Mouse (Mus musculus): ENCODE results near the gene Mapk12. TPM values are rescaled to one million over a fixed set of nuclear protein-coding genes. Genes with fewer than 3 reads are reported as not detected.

The Mapk12 gene
- polyA plus RNA-seq, 1 experiment from 2014 or later: 13.5 TPM

DNA sequence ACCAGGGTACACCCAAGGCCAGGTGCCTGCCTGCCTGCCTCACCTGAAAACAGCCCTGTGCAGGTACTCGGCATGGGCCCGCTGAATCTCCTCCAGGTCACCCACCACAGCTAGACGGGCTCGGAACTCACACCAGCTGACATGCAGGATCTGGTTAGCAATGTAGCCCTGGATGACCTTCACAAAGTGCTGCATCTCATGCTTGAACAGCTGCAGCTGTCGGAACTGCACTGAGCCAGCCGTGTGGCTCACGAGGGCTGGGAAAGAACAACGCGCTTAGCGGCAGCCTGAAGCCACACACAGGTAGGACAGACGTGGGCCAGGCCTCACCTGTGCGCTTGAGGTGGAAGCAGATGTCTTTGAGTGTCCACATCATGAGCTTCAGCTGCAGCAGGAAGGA lies 39.7 kb downstream of the Mapk12 start:
- H3K4me3 ChIP-seq (replicated peaks; ENCODE audit: low read depth, low read length): no peak overlapping the region
- H3K9ac ChIP-seq (ENCODE audit: low read depth, low read length): no peak overlapping the region
- DNase-seq (ENCODE audit: low spot score) (no peak), ATAC-seq (replicated peaks; ENCODE audit: low FRiP score, low read depth) (no peak; the same call in 1 of the 2 replicates)
- H3K27me3 ChIP-seq (ENCODE audit: insufficient read depth, low read length): no peaks in the 10 kb centered on the region
- H3K27ac ChIP-seq: no peak overlapping the region
- TF ChIP-seq CTCF (IDR thresholded peaks at IDR 0.05; ENCODE audit: low read depth): no peak
- H3K4me2 ChIP-seq (ENCODE audit: low read length): no peak overlapping the region
- no peaks in the 10 kb centered on the region for H3K9me3 ChIP-seq (replicated peaks; ENCODE audit: low read length)
- WGBS: 81% methylated on average over 12 of the region's 12 CpGs
- H3K4me1 ChIP-seq (replicated peaks; ENCODE audit: insufficient read depth, low read length): no peaks in the 10 kb centered on the region
- peaks cover 87% of the 10 kb centered on the region for H3K36me3 ChIP-seq (ENCODE audit: insufficient read depth, low read length)

DNA sequence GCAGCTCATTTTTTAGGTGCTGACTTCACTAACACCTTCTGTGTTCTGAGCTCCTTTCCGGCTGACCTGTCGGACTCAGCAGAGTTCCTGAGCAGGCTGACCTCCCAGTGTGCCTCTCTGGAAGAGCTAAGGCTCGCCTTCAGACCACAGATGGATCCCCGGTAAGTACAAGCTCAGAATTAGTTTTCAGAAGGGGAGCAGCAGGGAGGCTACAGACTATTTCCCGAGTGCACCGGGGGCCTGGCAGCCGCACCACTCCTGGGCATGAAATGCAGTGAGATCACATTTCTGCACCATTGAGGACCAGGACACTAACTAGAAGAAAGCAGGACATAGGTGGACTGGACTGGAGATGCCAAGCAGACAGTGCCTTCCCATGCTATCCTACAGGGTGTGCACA lies 41.9 kb downstream of the Mapk12 start:
- WGBS: 86% methylated on average over 7 of the region's 7 CpGs
- no peaks in the 10 kb centered on the region for H3K27me3 ChIP-seq (ENCODE audit: insufficient read depth, low read length)
- ATAC-seq (replicated peaks; ENCODE audit: low FRiP score, low read depth): no peak

DNA sequence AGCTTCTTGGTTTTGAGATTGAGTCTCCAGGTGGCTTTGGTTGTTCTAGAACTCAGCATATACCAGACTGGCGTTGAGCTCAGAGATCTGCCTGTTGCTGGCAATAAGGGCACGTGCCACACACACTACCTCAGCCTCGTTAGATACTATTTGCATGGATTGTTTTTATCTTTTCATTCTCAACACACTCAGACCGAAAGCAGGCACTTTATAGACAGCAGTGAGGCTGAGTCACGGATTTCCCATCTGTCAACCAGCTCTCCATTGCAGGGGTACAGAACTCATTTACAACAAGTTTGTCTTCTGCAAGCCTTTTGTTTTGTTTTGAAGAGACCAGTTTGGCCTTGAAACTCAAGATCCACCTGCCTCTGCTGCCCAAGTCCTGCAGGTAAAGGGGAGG lies 43.1 kb downstream of the Mapk12 start:
- no peak for TF ChIP-seq CTCF (IDR thresholded peaks at IDR 0.05; ENCODE audit: low read depth)
- Histone ChIP-seq H3K9ac (ENCODE audit: low read depth, low read length) (no peak overlapping the region), H3K27me3 (ENCODE audit: insufficient read depth, low read length) (no peaks in the 10 kb centered on the region), H3K36me3 (ENCODE audit: insufficient read depth, low read length) (peaks cover 89% of the 10 kb centered on the region), H3K4me2 (ENCODE audit: low read length) (no peak overlapping the region), H3K4me1 (replicated peaks; ENCODE audit: insufficient read depth, low read length) (no peaks in the 10 kb centered on the region), H3K9me3 (replicated peaks; ENCODE audit: low read length) (no peaks in the 10 kb centered on the region), H3K27ac (no peak overlapping the region), H3K4me3 (replicated peaks; ENCODE audit: low read depth, low read length) (no peak overlapping the region)
- ATAC-seq (replicated peaks; ENCODE audit: low FRiP score, low read depth): no peak
- DNase-seq (ENCODE audit: low spot score): no peak
- 92% methylated on average over 5 of the region's 5 CpGs for WGBS

More for the DNA sequence above, 41.9 kb downstream of the Mapk12 start:
- Histone ChIP-seq H3K27ac (no peak overlapping the region), H3K4me1 (replicated peaks; ENCODE audit: insufficient read depth, low read length) (no peaks in the 10 kb centered on the region), H3K9me3 (replicated peaks; ENCODE audit: low read length) (no peaks in the 10 kb centered on the region), H3K4me2 (ENCODE audit: low read length) (no peak overlapping the region), H3K4me3 (replicated peaks; ENCODE audit: low read depth, low read length) (no peak overlapping the region), H3K9ac (ENCODE audit: low read depth, low read length) (no peak overlapping the region), H3K36me3 (ENCODE audit: insufficient read depth, low read length) (peaks cover 91% of the 10 kb centered on the region)
- DNase-seq (ENCODE audit: low spot score): no peak
- TF ChIP-seq CTCF (IDR thresholded peaks at IDR 0.05; ENCODE audit: low read depth): no peak

DNA sequence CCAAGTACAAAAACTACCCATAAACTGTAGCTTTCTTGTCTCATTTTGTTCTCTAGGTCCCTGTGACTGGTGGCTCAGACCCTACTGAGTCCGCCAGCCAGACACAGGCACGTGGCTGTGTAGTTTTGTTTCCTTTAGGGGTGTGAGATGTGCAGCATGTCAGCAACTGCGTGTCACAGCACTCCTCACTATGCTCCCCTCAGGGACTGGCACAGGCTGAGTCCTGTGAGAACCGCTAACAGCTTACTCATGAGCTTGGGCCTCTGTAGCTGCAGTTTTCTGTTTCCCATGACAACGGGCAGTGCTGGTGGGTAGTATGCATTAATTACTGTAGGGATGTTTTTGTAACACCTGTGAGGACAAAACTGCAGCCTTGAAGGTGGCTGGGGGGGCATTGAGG lies 48.3 kb downstream of the Mapk12 start:
- 85% methylated on average over 5 of the region's 5 CpGs for WGBS
- no peak for ATAC-seq (replicated peaks; ENCODE audit: low FRiP score, low read depth)
- no peak overlapping the region for H3K4me2 ChIP-seq (ENCODE audit: low read length)
- no peak for DNase-seq (ENCODE audit: low spot score)
- no peak overlapping the region for H3K27ac ChIP-seq
- H3K4me1 ChIP-seq (replicated peaks; ENCODE audit: insufficient read depth, low read length): peaks cover 5% of the 10 kb centered on the region; the same call in 1 of the 2 replicates
- H3K9ac ChIP-seq (ENCODE audit: low read depth, low read length): no peak overlapping the region
- H3K9me3 ChIP-seq (replicated peaks; ENCODE audit: low read length): no peaks in the 10 kb centered on the region
- no peak for TF ChIP-seq CTCF (IDR thresholded peaks at IDR 0.05; ENCODE audit: low read depth)
- no peaks in the 10 kb centered on the region for H3K27me3 ChIP-seq (ENCODE audit: insufficient read depth, low read length)
- H3K36me3 ChIP-seq (ENCODE audit: insufficient read depth, low read length): peaks cover 48% of the 10 kb centered on the region
- H3K4me3 ChIP-seq (replicated peaks; ENCODE audit: low read depth, low read length): no peak overlapping the region

DNA sequence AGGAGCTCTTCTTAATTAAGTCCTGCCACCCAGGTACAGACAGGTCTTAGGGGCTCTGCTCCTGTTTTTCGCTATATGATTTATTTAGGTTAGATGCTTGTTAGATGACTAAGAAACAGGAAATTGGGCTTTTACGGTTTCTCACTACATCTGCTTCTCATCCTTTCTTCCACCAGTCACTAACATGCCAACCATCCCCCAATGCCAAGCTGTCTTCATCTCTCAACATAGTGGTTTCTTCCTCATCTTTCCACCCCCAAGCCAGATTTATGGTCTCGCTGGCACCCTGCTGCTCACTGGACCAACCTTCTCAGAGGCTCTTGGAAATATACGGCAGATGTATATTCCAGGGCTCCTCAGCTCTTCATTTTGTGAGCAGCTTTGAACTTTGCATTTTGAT lies 49.8 kb downstream of the Mapk12 start:
- H3K36me3 ChIP-seq (ENCODE audit: insufficient read depth, low read length): peaks cover 42% of the 10 kb centered on the region
- H3K4me1 ChIP-seq (replicated peaks; ENCODE audit: insufficient read depth, low read length): peaks cover 5% of the 10 kb centered on the region; the same call in 1 of the 2 replicates
- H3K4me3 ChIP-seq (replicated peaks; ENCODE audit: low read depth, low read length): no peak overlapping the region
- 79% methylated on average over 4 of the region's 4 CpGs for WGBS
- ATAC-seq (replicated peaks; ENCODE audit: low FRiP score, low read depth) (no peak), DNase-seq (ENCODE audit: low spot score) (no peak)
- H3K27me3 ChIP-seq (ENCODE audit: insufficient read depth, low read length): no peaks in the 10 kb centered on the region
- H3K9me3 ChIP-seq (replicated peaks; ENCODE audit: low read length): no peaks in the 10 kb centered on the region
- no peak for TF ChIP-seq CTCF (IDR thresholded peaks at IDR 0.05; ENCODE audit: low read depth)
- no peak overlapping the region for H3K4me2 ChIP-seq (ENCODE audit: low read length)
- H3K9ac ChIP-seq (ENCODE audit: low read depth, low read length): no peak overlapping the region
- H3K27ac ChIP-seq: no peak overlapping the region

DNA sequence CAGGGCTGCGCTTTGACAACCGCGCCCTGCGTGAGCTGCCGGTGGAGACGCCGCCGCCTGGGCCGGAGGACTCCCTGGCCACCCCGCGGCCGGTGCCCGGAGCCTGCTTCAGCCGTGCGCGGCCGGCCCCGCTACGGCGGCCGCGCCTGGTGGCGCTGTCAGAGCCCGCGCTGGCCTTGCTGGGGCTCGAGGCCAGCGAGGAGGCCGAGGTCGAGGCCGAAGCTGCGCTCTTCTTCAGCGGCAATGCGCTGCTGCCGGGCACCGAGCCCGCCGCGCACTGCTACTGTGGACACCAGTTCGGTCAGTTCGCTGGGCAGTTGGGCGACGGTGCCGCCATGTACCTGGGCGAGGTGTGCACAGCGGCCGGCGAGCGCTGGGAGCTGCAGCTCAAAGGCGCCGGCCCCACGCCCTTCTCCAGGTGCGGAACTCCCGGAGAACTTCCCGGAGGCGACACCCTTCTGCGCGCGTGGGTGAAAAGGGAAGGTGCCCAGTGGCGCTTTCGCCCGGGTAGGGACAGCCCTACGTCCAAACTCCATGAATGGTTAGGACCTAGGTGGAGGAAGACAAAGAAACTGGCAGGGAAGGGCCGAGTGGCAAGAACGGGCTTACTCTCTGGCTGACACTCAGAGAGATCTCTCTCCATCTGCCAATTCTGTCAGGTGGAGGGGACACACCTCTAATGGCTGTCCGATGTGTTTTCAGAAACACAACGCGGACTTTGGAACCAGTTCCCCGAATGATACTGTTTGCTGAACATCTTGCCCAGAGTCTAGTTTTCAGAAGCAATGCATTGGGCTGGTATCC lies 51.1 kb downstream of the Mapk12 start:
- TF ChIP-seq CTCF (IDR thresholded peaks at IDR 0.05; ENCODE audit: low read depth): no peak
- Histone ChIP-seq H3K4me1 (replicated peaks; ENCODE audit: insufficient read depth, low read length) (peaks cover 5% of the 10 kb centered on the region; the same call in 1 of the 2 replicates), H3K36me3 (ENCODE audit: insufficient read depth, low read length) (peaks cover 40% of the 10 kb centered on the region), H3K9ac (ENCODE audit: low read depth, low read length) (peak overlapping the region; percentile 92), H3K4me3 (replicated peaks; ENCODE audit: low read depth, low read length) (peak overlapping the region; percentile 95), H3K9me3 (replicated peaks; ENCODE audit: low read length) (no peaks in the 10 kb centered on the region), H3K27ac (peak overlapping the region; percentile 91), H3K27me3 (ENCODE audit: insufficient read depth, low read length) (no peaks in the 10 kb centered on the region), H3K4me2 (ENCODE audit: low read length) (peak overlapping the region; percentile 99)
- DNase-seq (ENCODE audit: low spot score): peak; percentile 23
- WGBS: 2% methylated on average over 66 of the region's 68 CpGs
- peak; percentile 66 for ATAC-seq (replicated peaks; ENCODE audit: low FRiP score, low read depth)

All from kidney, postnatal 0 days (tissue).